Mouse (Mus musculus) lung, postnatal 4 days (tissue): ENCODE results near the gene Spata6.

ENCODE experiments used
- DNase-seq, 2 experiments: peaks; one replicate each; pipeline ENCODE4 v3.0.0; 2021

Gene Spata6

DNA sequence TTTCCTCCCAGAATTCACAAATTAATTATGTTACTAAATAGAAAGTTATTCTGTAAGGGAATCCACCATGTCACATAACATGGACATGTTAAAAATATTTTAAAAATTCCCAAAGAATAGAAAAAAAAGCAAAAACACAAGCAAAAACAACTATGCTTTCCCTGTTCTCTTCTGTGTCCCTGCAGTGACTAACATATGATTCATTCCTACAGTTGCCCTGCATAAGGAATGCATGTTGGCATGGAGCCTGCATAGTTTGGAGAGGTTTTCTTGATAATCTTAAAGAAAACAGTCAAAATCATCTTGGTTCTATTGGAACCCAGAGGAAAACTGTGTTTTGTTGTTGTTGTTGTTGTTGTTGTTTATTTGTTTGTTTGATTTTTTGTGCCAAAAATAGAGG, 132.8 kb downstream of the Spata6 start:
- DNase-seq, result no peak

DNA sequence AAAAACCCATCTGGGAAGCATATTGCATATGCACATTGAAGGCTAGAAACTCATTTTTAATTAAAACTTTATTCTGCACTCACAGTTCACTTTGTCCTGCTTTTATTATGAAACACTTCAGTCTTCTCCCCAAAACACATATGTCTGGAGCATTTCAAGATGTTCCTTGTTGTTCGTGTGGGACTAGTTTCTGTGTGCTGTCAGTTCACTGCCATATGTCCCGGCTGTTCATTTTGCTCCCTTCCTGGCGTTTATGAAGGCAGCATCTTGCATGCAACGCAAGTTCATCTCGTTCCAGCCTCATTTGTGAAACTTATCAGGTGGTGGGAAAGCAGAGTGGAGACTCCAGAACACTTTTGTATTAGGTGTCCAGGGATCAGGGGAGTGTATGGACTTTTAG, 146.9 kb downstream of the Spata6 start:
- no peak for DNase-seq

DNA sequence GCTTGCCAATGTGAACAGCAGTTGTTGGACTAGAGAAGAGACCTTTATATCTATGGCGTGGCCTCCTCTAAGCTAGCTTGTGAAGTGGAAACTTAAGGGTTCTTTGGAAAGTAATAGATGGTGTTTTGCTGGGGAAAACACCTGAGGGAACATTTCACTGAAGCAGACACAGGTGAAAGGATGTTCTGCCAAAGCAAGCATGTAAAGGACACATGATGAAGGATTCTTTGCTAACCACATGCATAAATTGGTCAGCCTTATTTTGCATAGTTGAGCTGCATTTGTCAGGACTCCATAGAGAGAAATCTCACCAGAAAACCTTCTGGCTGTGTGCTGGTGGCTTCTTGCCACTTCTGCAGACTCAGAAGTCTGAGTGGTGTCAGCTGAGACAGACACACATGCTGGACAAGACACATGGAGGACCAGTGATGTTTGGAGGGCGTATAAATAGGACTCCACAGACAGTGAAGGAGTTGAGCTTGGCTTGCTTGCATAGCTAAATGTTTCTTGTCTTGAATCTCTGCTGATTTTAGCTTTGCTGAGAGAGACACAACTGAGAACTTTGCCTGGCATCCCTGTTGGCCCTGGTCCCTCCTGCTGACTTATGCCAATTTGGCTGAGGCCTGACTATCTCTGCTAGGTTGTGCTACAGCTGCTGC, 148.1 kb downstream of the Spata6 start:
- DNase-seq, result no peak
